Mouse (Mus musculus): ENCODE data around the gene Gm6592. TPM values are rescaled to one million over a fixed set of nuclear protein-coding genes. Genes with fewer than 3 reads are reported as not detected.

Gm6592 gene
- polyA plus RNA-seq, 1 experiment from 2014 or later, result not detected

Other genes starting within 250 kb of the Gm6592 start
- gene Ssxb8, start 153.2 kb upstream of the Gm6592 start, polyA plus RNA-seq (2016; fragmentation: Nextera tagmentation; extraction: Ambion mirVana), result not detected in 2 replicates
- gene Ssx9, start 95.6 kb upstream of the Gm6592 start, polyA plus RNA-seq (2016; fragmentation: Nextera tagmentation; extraction: Ambion mirVana), result not detected in 2 replicates
- not detected in 2 replicates for gene Ssxb5, start 40.3 kb upstream of the Gm6592 start, polyA plus RNA-seq (2016; fragmentation: Nextera tagmentation; extraction: Ambion mirVana)
- not detected in 2 replicates for gene Gm5751, start 30.3 kb downstream of the Gm6592 start, polyA plus RNA-seq (2016; fragmentation: Nextera tagmentation; extraction: Ambion mirVana)
- gene B630019K06Rik, start 48.4 kb downstream of the Gm6592 start, polyA plus RNA-seq (2016; fragmentation: Nextera tagmentation; extraction: Ambion mirVana), result 0.32 and 0.49 TPM in 2 replicates
- not detected in 2 replicates for gene Fthl17b, start 119.0 kb downstream of the Gm6592 start, polyA plus RNA-seq (2016; fragmentation: Nextera tagmentation; extraction: Ambion mirVana)
- gene Fthl17c, start 132.6 kb downstream of the Gm6592 start, polyA plus RNA-seq (2016; fragmentation: Nextera tagmentation; extraction: Ambion mirVana), result not detected in 2 replicates
- gene Fthl17d, start 142.8 kb downstream of the Gm6592 start, polyA plus RNA-seq (2016; fragmentation: Nextera tagmentation; extraction: Ambion mirVana), result not detected in 2 replicates
- gene Fthl17e, start 189.5 kb downstream of the Gm6592 start, polyA plus RNA-seq (2016; fragmentation: Nextera tagmentation; extraction: Ambion mirVana), result not detected in 2 replicates
- gene Fthl17f, start 219.0 kb downstream of the Gm6592 start, polyA plus RNA-seq (2016; fragmentation: Nextera tagmentation; extraction: Ambion mirVana), result not detected in 2 replicates